Mouse (Mus musculus) neural tube, embryonic 11.5 days (tissue): Measurements from ENCODE around the gene Hilpda. TPM values are rescaled to one million over a fixed set of nuclear protein-coding genes. Genes with fewer than 3 reads are reported as not detected.

ENCODE experiments used
- ATAC-seq: fragments of 200-750 bp; cut with Nextera tagmentation; 2 replicates; pipeline ENCODE4 v1.8.0; 2017; ENCODE audit warnings: moderate number of reproducible peaks, mild to moderate bottlenecking, moderate TSS enrichment, moderate library complexity; ENCODE audit not compliant: insufficient read depth, low FRiP score, low TSS enrichment
- DNase-seq: peaks from one replicate; pipeline ENCODE4 v3.0.0-alpha.2; 2015; ENCODE audit warnings: low spot score
- H3K27ac ChIP-seq: fragments of 300-500 bp; sonication (generic); 2 replicates; pipeline ENCODE4 v1.5.1; 2014; ENCODE audit warnings: low read depth, mild to moderate bottlenecking, low read length
- H3K27me3 ChIP-seq: fragments of 300-500 bp; sonication (generic); 2 replicates; pipeline ENCODE4 v1.6.1; 2014; ENCODE audit warnings: mild to moderate bottlenecking, low read length, mixed read lengths; ENCODE audit not compliant: control insufficient read depth, insufficient read depth
- H3K36me3 ChIP-seq: fragments of 300-500 bp; sonication (generic); 2 replicates; pipeline ENCODE4 v1.6.1; 2014; ENCODE audit warnings: mild to moderate bottlenecking, low read length, moderate library complexity, mixed read lengths; ENCODE audit not compliant: control insufficient read depth, insufficient read depth
- H3K4me1 ChIP-seq: fragments of 300-500 bp; sonication (generic); 2 replicates; pipeline ENCODE4 v1.6.1; 2014; ENCODE audit warnings: low read length, mixed read lengths; ENCODE audit not compliant: control insufficient read depth, insufficient read depth
- H3K4me2 ChIP-seq: fragments of 300-500 bp; sonication (generic); 2 replicates; pipeline ENCODE4 v1.6.1; 2014; ENCODE audit warnings: low read depth, mild to moderate bottlenecking, moderate library complexity
- H3K4me3 ChIP-seq: fragments of 300-500 bp; sonication (generic); 2 replicates; pipeline ENCODE4 v1.5.1; 2014; ENCODE audit warnings: low read depth, low read length
- H3K9ac ChIP-seq: fragments of 300-500 bp; sonication (generic); 2 replicates; pipeline ENCODE4 v1.6.1; 2014; ENCODE audit warnings: mild to moderate bottlenecking, low read length
- H3K9me3 ChIP-seq: fragments of 300-500 bp; sonication (generic); 2 replicates; pipeline ENCODE4 v1.6.1; 2016; ENCODE audit warnings: low read length; ENCODE audit not compliant: control insufficient read depth
- WGBS: fragments of 180-500 bp; shearing (Covaris S2); extraction: QIAGEN DNeasy Blood & Tissue Kit; methylation state at CpG from one replicate; pipeline ENCODE4 v1.1.7; 2014; 5-methylcytosine and 5-hydroxymethylcytosine counted together
- polyA plus RNA-seq: library from polyadenylated mRNA; unstranded; fragments of >200 nt; fragmentation: Nextera tagmentation; extraction: Ambion mirVana; gene quantifications from 2 replicates; pipeline ENCODE4 v1.2.1, GENCODE M21; 2014

Hilpda gene
- polyA plus RNA-seq, 1 experiment from 2014 or later = 35.5 TPM

DNA sequence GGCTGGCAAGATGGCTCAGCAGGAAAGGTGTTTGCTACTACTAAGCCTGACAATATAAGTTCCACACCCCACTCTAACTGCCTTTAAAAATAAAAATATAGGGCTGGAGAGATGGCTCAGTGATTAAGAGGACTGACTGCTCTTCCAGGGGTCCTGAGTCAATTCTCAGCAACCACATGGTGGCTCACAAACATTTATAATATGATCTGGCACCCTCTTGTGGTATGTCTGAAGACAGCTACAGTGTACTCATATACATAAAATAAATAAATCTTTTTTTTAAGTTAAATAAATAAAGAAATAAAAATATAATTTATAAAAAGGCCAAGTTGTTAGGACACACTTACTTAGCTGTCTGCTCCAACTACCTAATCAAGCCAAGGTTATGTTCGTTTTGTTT lies 30.0 kb upstream of the Hilpda start:
- Histone ChIP-seq H3K4me3 (no peak overlapping the region), H3K36me3 (no peaks in the 10 kb centered on the region), H3K9me3 (no peaks in the 10 kb centered on the region), H3K27ac (no peak overlapping the region), H3K4me2 (no peak overlapping the region), H3K27me3 (no peaks in the 10 kb centered on the region), H3K4me1 (no peaks in the 10 kb centered on the region), H3K9ac (no peak overlapping the region)
- ATAC-seq = no peak
- DNase-seq = no peak
- 53% methylated on average over 1 of the region's 1 CpGs for WGBS

DNA sequence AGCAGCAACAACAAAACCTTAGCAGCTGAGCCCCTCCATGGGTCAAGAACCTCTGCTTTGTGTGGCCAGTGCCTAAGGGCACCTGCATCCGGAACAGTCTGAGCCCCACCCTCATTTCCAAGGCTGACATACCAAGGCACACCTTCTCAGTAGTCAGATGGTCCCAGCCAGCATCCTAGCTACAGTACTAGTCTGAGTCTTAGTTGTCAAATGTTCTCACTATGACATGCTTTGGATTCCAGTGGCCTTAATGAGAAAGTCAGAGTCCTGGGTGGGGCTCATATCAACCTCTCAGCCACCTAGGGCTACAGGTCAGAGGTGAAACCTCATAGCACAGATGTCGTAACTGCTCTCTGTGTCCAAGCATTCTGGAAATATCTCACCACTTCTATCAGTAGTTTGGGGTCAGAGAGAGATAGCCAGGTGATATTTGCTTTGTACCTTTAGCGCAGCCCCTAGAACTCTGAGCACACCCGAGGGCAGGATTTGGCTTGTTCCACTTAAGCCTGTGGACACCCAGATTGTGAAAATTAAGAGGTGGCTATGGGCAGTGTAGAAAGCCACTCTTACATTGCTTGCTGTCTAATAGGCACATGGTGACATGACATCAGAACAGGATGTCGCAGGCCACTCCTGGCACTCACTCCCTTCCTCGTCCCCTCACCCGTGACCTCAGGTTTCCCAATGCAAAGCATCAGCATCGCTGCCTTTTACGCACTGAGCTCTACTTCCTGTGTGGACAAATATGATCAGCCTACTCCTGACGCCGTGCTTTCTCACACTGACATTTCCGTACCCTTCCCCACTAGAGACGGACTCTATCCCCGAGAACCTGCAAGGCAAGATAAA lies 26.8 kb upstream of the Hilpda start:
- no peak overlapping the region for H3K4me2 ChIP-seq
- no peak overlapping the region for H3K27ac ChIP-seq
- no peaks in the 10 kb centered on the region for H3K9me3 ChIP-seq
- H3K9ac ChIP-seq = no peak overlapping the region
- 82% methylated on average over 14 of the region's 14 CpGs for WGBS
- no peaks in the 10 kb centered on the region for H3K36me3 ChIP-seq
- H3K4me3 ChIP-seq = no peak overlapping the region
- no peaks in the 10 kb centered on the region for H3K4me1 ChIP-seq
- DNase-seq (no peak), ATAC-seq (no peak)
- H3K27me3 ChIP-seq = no peaks in the 10 kb centered on the region

DNA sequence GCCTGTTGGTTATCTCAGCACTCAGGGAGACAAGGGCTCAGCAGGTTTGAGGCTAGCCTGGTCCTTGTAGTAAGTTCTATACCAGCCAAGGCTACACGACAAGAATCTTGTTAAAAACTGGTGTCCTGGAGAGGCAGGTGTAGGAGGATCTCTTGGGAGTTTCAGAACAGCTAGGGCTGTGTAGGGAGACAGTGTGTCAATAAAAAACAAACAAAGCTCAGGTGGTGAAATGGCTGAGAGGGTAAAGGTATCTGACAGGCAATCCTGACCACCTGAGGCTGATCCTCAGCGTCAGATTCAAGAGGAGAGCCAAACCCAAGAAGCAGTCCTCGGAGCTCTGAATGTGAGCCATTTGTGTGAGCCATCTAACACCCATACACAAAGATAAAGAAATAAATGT lies 26.1 kb upstream of the Hilpda start:
- H3K9ac ChIP-seq = no peak overlapping the region
- no peak for DNase-seq
- WGBS = 85% methylated on average over 3 of the region's 3 CpGs
- H3K36me3 ChIP-seq = no peaks in the 10 kb centered on the region
- H3K27me3 ChIP-seq = no peaks in the 10 kb centered on the region
- no peak overlapping the region for H3K27ac ChIP-seq
- H3K4me3 ChIP-seq = no peak overlapping the region
- no peaks in the 10 kb centered on the region for H3K9me3 ChIP-seq
- no peaks in the 10 kb centered on the region for H3K4me1 ChIP-seq
- ATAC-seq = no peak
- H3K4me2 ChIP-seq = no peak overlapping the region

DNA sequence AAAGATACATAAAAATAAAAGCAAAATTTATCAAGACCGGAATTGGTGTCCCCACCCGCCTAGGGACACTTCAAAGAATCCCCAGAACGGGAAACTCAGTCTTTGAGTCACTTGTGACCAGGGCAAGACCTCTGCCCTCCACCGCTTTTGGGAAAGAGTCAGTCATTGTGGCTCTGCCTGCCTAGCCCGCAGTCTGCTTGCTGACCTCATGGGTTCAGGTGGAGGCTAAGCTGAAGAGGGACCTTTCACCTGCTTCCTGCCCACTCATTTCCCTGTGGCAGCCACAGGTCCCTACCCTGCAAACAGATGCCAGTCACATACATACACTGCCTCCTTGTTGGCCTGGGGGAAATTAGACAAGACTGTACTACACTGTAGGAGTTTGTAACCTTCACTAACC lies 25.7 kb upstream of the Hilpda start:
- no peak for DNase-seq
- Histone ChIP-seq H3K27me3 (no peaks in the 10 kb centered on the region), H3K9me3 (no peaks in the 10 kb centered on the region), H3K27ac (no peak overlapping the region), H3K4me3 (no peak overlapping the region), H3K9ac (no peak overlapping the region), H3K4me2 (no peak overlapping the region), H3K36me3 (no peaks in the 10 kb centered on the region), H3K4me1 (no peaks in the 10 kb centered on the region)
- no peak for ATAC-seq
- 61% methylated on average over 5 of the region's 5 CpGs for WGBS

DNA sequence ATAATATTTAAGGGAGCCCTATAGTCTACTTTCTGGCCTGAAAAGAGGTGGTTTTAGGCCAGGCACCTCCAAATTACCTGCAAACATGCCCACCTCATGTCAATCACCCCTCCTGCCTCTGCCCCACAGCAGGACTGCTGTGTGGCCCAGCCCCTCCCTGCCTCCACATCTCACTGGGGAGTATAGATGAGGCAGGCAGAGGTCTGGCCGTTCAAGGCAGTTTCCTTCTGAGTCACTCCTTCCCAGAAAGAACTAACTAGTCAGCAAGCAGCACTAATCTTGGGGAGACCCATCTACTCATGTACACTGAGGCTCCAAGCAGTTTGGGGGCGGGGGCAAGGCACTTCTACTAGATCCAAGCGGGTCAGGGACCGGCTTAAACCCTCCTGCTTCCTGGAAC lies 25.2 kb upstream of the Hilpda start:
- Histone ChIP-seq H3K4me1 (no peaks in the 10 kb centered on the region), H3K9me3 (no peaks in the 10 kb centered on the region), H3K4me3 (no peak overlapping the region), H3K4me2 (no peak overlapping the region), H3K27ac (no peak overlapping the region), H3K36me3 (no peaks in the 10 kb centered on the region), H3K9ac (no peak overlapping the region), H3K27me3 (no peaks in the 10 kb centered on the region)
- DNase-seq (no peak), ATAC-seq (no peak)
- whole genome bisulfite sequencing = 33% methylated on average over 4 of the region's 4 CpGs

DNA sequence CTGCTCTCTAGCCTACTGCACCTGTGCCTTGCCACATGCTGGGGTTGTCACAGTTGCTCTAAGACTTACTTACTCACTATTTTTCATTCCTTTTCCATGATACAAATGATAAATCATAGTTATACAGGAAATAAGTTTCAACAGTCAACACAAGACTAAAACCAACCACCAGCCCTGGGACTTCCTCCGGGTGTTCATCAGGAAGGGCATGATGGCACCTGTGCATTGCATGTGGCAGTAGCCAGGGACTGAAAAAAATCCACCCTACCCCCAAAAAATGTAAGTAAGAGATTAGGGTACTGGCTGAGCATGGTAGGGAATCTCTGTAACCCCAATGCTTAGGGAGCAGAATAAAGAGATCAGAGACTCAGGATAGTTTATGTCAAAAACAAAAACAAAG lies 12.9 kb upstream of the Hilpda start:
- no peak overlapping the region for H3K9ac ChIP-seq
- no peak overlapping the region for H3K4me3 ChIP-seq
- ATAC-seq (no peak), DNase-seq (no peak)
- no peaks in the 10 kb centered on the region for H3K9me3 ChIP-seq
- H3K4me2 ChIP-seq = no peak overlapping the region
- H3K4me1 ChIP-seq = no peaks in the 10 kb centered on the region
- no peak overlapping the region for H3K27ac ChIP-seq
- no peaks in the 10 kb centered on the region for H3K27me3 ChIP-seq
- WGBS = 93% methylated on average over 1 of the region's 1 CpGs
- no peaks in the 10 kb centered on the region for H3K36me3 ChIP-seq

DNA sequence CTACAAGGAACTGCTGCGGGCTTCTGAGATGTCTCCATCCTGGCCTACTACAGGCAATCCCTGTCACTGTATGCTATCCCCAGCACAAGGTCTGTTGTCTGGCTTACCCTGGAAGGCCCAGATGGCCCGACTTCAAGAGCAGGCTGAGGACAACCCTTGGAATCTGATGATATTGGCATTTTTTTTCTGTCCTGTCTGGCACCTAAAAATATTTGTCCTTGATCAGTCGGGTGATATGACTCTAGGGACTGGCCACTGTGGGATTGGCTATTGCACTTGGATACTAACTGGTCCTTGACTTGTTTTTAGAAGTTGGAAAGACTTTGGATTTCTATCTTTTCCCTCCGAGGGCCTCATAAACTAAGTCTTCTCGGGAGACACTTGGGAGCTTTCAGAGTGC lies 10.5 kb upstream of the Hilpda start:
- Histone ChIP-seq H3K27me3 (no peaks in the 10 kb centered on the region), H3K4me3 (no peak overlapping the region), H3K4me1 (no peaks in the 10 kb centered on the region), H3K9me3 (no peaks in the 10 kb centered on the region), H3K36me3 (no peaks in the 10 kb centered on the region), H3K4me2 (no peak overlapping the region), H3K9ac (no peak overlapping the region), H3K27ac (no peak overlapping the region)
- 88% methylated on average over 5 of the region's 5 CpGs for WGBS
- no peak for ATAC-seq
- no peak for DNase-seq

DNA sequence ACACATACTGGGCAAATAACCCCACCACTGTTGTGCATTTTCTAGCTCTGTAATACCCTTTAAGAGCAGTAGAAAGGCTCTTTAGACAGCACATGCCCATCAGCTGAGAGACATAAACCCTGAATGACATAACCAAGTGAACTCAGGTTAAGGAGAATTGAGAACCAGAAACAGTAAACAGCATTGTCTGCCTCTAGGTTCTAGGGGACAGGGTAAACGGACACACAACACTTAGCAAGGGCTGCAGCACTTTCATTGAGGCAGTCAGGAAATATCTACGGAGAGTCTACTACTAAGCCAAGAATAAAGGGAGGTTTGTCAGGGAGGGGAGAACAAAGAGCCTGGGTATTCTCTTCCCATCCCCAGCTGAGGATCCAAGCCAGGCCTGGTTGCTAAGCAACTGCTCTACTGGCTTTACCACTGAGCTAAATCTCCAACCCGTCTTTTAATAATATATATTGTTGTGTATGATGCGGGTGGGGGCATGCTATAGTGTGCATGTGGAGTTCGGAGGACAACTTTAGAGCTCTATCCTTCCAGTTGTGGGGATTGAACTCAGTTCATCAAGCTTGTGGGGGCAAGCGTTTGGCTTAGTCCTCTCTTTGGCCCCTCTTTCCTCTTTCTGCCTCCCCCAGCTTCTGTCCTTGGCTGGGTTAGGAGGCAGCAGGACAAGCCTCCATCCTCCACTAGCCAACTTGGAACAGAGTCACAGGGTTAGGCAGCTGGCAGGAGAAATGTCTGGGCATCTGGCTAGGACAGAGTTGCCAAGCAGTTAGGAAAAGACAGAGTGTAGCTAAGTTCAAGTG lies 8.4 kb upstream of the Hilpda start:
- no peak for DNase-seq

DNA sequence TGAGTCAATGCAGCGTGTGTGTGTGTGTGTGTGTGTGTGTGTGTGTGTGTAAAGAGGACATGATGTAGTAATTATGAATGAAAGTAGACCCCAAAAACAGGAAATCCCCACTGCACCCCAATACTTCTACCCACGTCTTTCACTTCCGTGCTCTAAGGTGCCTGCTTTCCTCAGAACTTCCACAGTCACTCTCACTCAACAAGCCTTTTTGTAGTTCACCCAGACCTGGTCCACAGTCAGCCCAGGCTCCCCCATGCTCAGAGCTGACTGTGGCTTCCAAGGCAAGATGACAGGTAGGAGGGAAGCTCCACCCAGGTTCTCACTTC lies 7.9 kb upstream of the Hilpda start:
- H3K9ac ChIP-seq = no peak overlapping the region
- H3K4me1 ChIP-seq = no peaks in the 10 kb centered on the region
- H3K4me2 ChIP-seq = no peak overlapping the region
- DNase-seq = no peak
- no peak overlapping the region for H3K27ac ChIP-seq
- no peaks in the 10 kb centered on the region for H3K36me3 ChIP-seq
- WGBS = 86% methylated on average over 3 of the region's 3 CpGs
- H3K27me3 ChIP-seq = no peaks in the 10 kb centered on the region
- no peak overlapping the region for H3K4me3 ChIP-seq
- no peaks in the 10 kb centered on the region for H3K9me3 ChIP-seq
- no peak for ATAC-seq

More for the DNA sequence above, 8.4 kb upstream of the Hilpda start:
- H3K4me1 ChIP-seq = no peaks in the 10 kb centered on the region
- H3K4me2 ChIP-seq = no peak overlapping the region
- no peaks in the 10 kb centered on the region for H3K9me3 ChIP-seq
- no peak for ATAC-seq
- H3K9ac ChIP-seq = no peak overlapping the region
- H3K4me3 ChIP-seq = no peak overlapping the region
- no peak overlapping the region for H3K27ac ChIP-seq
- no peaks in the 10 kb centered on the region for H3K36me3 ChIP-seq
- no peaks in the 10 kb centered on the region for H3K27me3 ChIP-seq
- WGBS = 51% methylated on average over 6 of the region's 6 CpGs
